Mouse (Mus musculus) right cerebral cortex, postnatal 14 days (tissue): ENCODE results near the gene Arid3b.

Experiments used
- DNase-seq: peaks from one replicate; pipeline ENCODE4 v3.0.0; 2022

Gene Arid3b

GRCm38 (mm10) chr9:57775026-57775425, 61.6 kb downstream of the Arid3b start:
- peak; percentile 56 for DNase-seq

- no peak for DNase-seq
Observed at GRCm38 (mm10) chr9:57774168-57774567, 62.4 kb downstream of the Arid3b start.

GRCm38 (mm10) chr9:57773754-57774153, 62.8 kb downstream of the Arid3b start:
- DNase-seq, result no peak

GRCm38 (mm10) chr9:57770836-57771235, 65.8 kb downstream of the Arid3b start:
- DNase-seq, result no peak

- DNase-seq, result no peak
Observed at GRCm38 (mm10) chr9:57770214-57770613, 66.4 kb downstream of the Arid3b start.

- DNase-seq, result no peak
Observed at GRCm38 (mm10) chr9:57769539-57770069, 67.0 kb downstream of the Arid3b start.

GRCm38 (mm10) chr9:57767231-57767630, 69.4 kb downstream of the Arid3b start:
- no peak for DNase-seq

- DNase-seq, result no peak
Observed at GRCm38 (mm10) chr9:57766431-57766830, 70.2 kb downstream of the Arid3b start.

GRCm38 (mm10) chr9:57765364-57766351, 70.9 kb downstream of the Arid3b start, which contains the start of gene Clk3:
Clk3 (minus strand) TSS chr9:57765860.
- peak; percentile 80 for DNase-seq

- peak; percentile 90 for DNase-seq
Observed at GRCm38 (mm10) chr9:57764974-57765363, 71.6 kb downstream of the Arid3b start.

- DNase-seq, result peak; percentile 91
Observed at GRCm38 (mm10) chr9:57764147-57764973, 72.2 kb downstream of the Arid3b start.

- DNase-seq, result no peak
Observed at GRCm38 (mm10) chr9:57762563-57762991, 74.0 kb downstream of the Arid3b start.

- no peak for DNase-seq
Observed at GRCm38 (mm10) chr9:57761563-57762551, 74.7 kb downstream of the Arid3b start.

- DNase-seq, result no peak
Observed at GRCm38 (mm10) chr9:57760416-57761146, 76.0 kb downstream of the Arid3b start.

GRCm38 (mm10) chr9:57759289-57759688, 77.3 kb downstream of the Arid3b start:
- DNase-seq, result peak; percentile 66

GRCm38 (mm10) chr9:57758528-57758927, 78.1 kb downstream of the Arid3b start:
- DNase-seq, result peak; percentile 49

- DNase-seq, result peak; percentile 2
Observed at GRCm38 (mm10) chr9:57757578-57757977, 79.0 kb downstream of the Arid3b start.

GRCm38 (mm10) chr9:57750901-57751300, 85.7 kb downstream of the Arid3b start:
- DNase-seq, result no peak

- DNase-seq, result no peak
Observed at GRCm38 (mm10) chr9:57748831-57749230, 87.8 kb downstream of the Arid3b start.

- DNase-seq, result no peak
Observed at GRCm38 (mm10) chr9:57748137-57748536, 88.5 kb downstream of the Arid3b start.

GRCm38 (mm10) chr9:57747067-57747466, 89.5 kb downstream of the Arid3b start:
- no peak for DNase-seq
